Mouse (Mus musculus) CH12.LX (cell line): ENCODE measurements at regions not wholly inside any gene's neighbourhood (a gene's known extent, or its start where the extent isn't known, plus 50 kb on each side); places are given as distances from the start of the nearest gene placed in this dataset.

Experiments used
- DNase-seq: peaks from one replicate; pipeline ENCODE4 v3.0.0-alpha.2; 2013; ENCODE audit errors: extremely low read depth
- H3K27ac ChIP-seq: 2 replicates; pipeline ENCODE4 v1.5.1; 2012; ENCODE audit warnings: low read depth, mild to moderate bottlenecking, control low read depth, moderate library complexity; ENCODE audit not compliant: insufficient read depth
- H3K27me3 ChIP-seq: replicated peaks from 2 replicates; pipeline ENCODE3; 2012; ENCODE audit warnings: inconsistent platforms
- H3K36me3 ChIP-seq, 2 experiments: replicated peaks in 1 of 2; 2 replicates each; pipeline versions ENCODE3 to v1.6.1; 2012; ENCODE audit warnings: inconsistent platforms in 1 of 2, low read length in 1 of 2, mild to moderate bottlenecking in 1 of 2, mixed read lengths in 1 of 2, moderate library complexity in 1 of 2; ENCODE audit not compliant: control insufficient read depth in 1 of 2, insufficient read depth in 1 of 2
- H3K4me1 ChIP-seq, 2 experiments: 2 replicates each; pipeline ENCODE4 v1.6.1; 2012; ENCODE audit warnings: inconsistent platforms in 1 of 2, moderate library complexity in 1 of 2; ENCODE audit not compliant: insufficient read depth in 2 of 2, control insufficient read depth in 1 of 2
- H3K4me2 ChIP-seq: 2 replicates; pipeline ENCODE4 v1.6.1; 2012; ENCODE audit warnings: low read depth, mild to moderate bottlenecking, control low read depth; ENCODE audit not compliant: poor library complexity, insufficient read depth, severe bottlenecking
- H3K4me3 ChIP-seq, 3 experiments: fragments of 150-350 bp in 1 of 3; sonication (generic) in 1 of 3; replicated peaks in 1 of 3; 2 replicates each; pipeline versions ENCODE3 to v1.5.1; 2011 to 2012; ENCODE audit warnings: low read depth in 2 of 3, low read length in 2 of 3, mild to moderate bottlenecking in 2 of 3, moderate library complexity in 2 of 3, control low read depth in 1 of 3, improper control_type of control experiment in 1 of 3, inconsistent platforms in 1 of 3, mixed read lengths in 1 of 3; ENCODE audit not compliant: poor library complexity in 1 of 3
- H3K79me2 ChIP-seq: replicated peaks from 2 replicates; pipeline ENCODE4 v1.6.1; 2012; ENCODE audit warnings: mild to moderate bottlenecking, moderate library complexity; ENCODE audit not compliant: control insufficient read depth, poor library complexity, insufficient read depth, severe bottlenecking; ENCODE audit errors: extremely low read depth
- H3K9ac ChIP-seq: 2 replicates; pipeline ENCODE4 v1.6.1; 2012; ENCODE audit warnings: low read depth, mild to moderate bottlenecking, control low read depth, moderate library complexity; ENCODE audit not compliant: insufficient read depth
- H3K9me3 ChIP-seq: replicated peaks from 2 replicates; pipeline ENCODE3; 2012; ENCODE audit warnings: low read length, inconsistent platforms, mixed read lengths
- BHLHE40 ChIP-seq: IDR thresholded peaks from 2 replicates; pipeline ENCODE4 v1.6.1; 2011; ENCODE audit warnings: mild to moderate bottlenecking, low read depth, low read length, improper control_type of control experiment
- E2F4 ChIP-seq: IDR thresholded peaks from 2 replicates; pipeline ENCODE4 v1.6.1; 2011; ENCODE audit warnings: low read depth, low read length, improper control_type of control experiment; ENCODE audit not compliant: insufficient replicate concordance
- GABPA ChIP-seq: IDR thresholded peaks from 2 replicates; pipeline ENCODE4 v1.6.1; 2012; ENCODE audit warnings: low read depth, low read length, improper control_type of control experiment, inconsistent platforms; ENCODE audit not compliant: insufficient replicate concordance
- JUND ChIP-seq: conservative IDR thresholded peaks from 2 replicates; pipeline ENCODE4 v1.6.1; 2011; ENCODE audit warnings: low read depth, low read length, improper control_type of control experiment
- KAT2A ChIP-seq: IDR thresholded peaks from 2 replicates; pipeline ENCODE4 v1.6.1; 2012; ENCODE audit warnings: low read length, improper control_type of control experiment, inconsistent platforms; ENCODE audit not compliant: insufficient replicate concordance
- MAFK ChIP-seq: IDR thresholded peaks from 2 replicates; pipeline ENCODE4 v1.6.1; 2011; ENCODE audit warnings: low read length, improper control_type of control experiment; ENCODE audit not compliant: insufficient replicate concordance
- MAZ ChIP-seq: IDR thresholded peaks from 2 replicates; pipeline ENCODE4 v1.6.1; 2012; ENCODE audit warnings: low read depth, mild to moderate bottlenecking, inconsistent platforms, low read length, improper control_type of control experiment, moderate library complexity
- MXI1 ChIP-seq: IDR thresholded peaks from 2 replicates; pipeline ENCODE4 v1.6.1; 2011; ENCODE audit warnings: mild to moderate bottlenecking, low read depth, low read length, improper control_type of control experiment
- NELFE ChIP-seq: IDR thresholded peaks from 2 replicates; pipeline ENCODE4 v1.6.1; 2011; ENCODE audit warnings: low read depth, low read length, improper control_type of control experiment
- PAX5 ChIP-seq: IDR thresholded peaks from 2 replicates; pipeline ENCODE4 v1.6.1; 2012; ENCODE audit warnings: low read length, inconsistent platforms, mixed read lengths
- POLR2A ChIP-seq: IDR thresholded peaks from 2 replicates; pipeline ENCODE4 v1.6.1; 2011; ENCODE audit warnings: low read depth, mild to moderate bottlenecking, improper control_type of control experiment, low read length
- POLR2AphosphoS2 ChIP-seq: IDR thresholded peaks from 2 replicates; pipeline ENCODE4 v1.6.1; 2011; ENCODE audit warnings: low read depth, low read length, improper control_type of control experiment
- SIN3A ChIP-seq: IDR thresholded peaks from 2 replicates; pipeline ENCODE4 v1.6.1; 2012; ENCODE audit warnings: low read length, improper control_type of control experiment, inconsistent platforms
- SMC3 ChIP-seq: IDR thresholded peaks from 2 replicates; pipeline ENCODE4 v1.6.1; 2011; ENCODE audit warnings: low read depth, low read length, improper control_type of control experiment
- USF1 ChIP-seq: IDR thresholded peaks from 2 replicates; pipeline ENCODE4 v1.6.1; 2014; ENCODE audit warnings: low read depth, mild to moderate bottlenecking, inconsistent platforms, low read length, improper control_type of control experiment
- dilution Hi-C: fragments of 300-500 bp; cut with MboI; formaldehyde crosslinking; loops from 2 replicates; pipeline ENCODE4 v1.14.3; 2020; ENCODE audit warnings: low sequenced_read_pairs; ENCODE audit not compliant: extremely low pct_unique_long_range_greater_than_20kb, extremely low pct_ligation_motif_present
- in situ Hi-C: fragments of 300-500 bp; cut with MboI; formaldehyde crosslinking; loops from 3 replicates; pipeline ENCODE4 v1.14.3; 2019; ENCODE audit warnings: low sequenced_read_pairs, low pct_ligation_motif_present, low pct_unique_long_range_greater_than_20kb, mixed read lengths

DNA sequence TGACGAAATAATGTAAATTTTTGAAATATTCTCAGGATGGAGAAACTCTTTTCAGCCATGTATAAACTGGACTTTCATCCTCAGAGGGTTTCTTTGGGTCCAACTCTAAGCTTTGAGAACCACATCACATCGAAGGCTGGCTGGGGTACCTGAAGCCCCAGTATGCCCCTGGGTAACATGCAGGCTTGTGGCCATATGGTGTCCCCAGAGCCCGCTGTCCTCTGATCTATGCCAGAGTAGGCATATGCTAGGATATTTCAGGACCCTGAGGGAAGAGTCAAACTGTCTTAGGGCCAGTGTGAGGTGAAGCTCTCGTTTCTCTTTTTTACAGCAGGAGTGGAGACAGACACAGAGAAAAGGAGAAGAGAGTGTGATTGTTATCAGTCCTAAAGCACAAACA is 289.6 kb upstream of the Rnf219 start:
- in situ Hi-C loops (loop anchor here (10.0 to 25.0 kb wide), 2 partner anchors 767 to 1100 kb away; no protein-coding TSS in a partner anchor), dilution Hi-C loops (no loop called here)
- H3K9ac ChIP-seq, result no peak overlapping the region
- no peaks in the 10 kb centered on the region for H3K4me1 ChIP-seq
- no peak for TF ChIP-seq MXI1
- no peak overlapping the region for H3K27ac ChIP-seq
- no peaks in the 10 kb centered on the region for H3K9me3 ChIP-seq
- H3K27me3 ChIP-seq, result no peaks in the 10 kb centered on the region
- no peak for DNase-seq
- no peak overlapping the region for H3K4me2 ChIP-seq
- H3K4me3 ChIP-seq, result no peak overlapping the region
- no peaks in the 10 kb centered on the region for H3K79me2 ChIP-seq
- H3K36me3 ChIP-seq, result no peaks in the 10 kb centered on the region

DNA sequence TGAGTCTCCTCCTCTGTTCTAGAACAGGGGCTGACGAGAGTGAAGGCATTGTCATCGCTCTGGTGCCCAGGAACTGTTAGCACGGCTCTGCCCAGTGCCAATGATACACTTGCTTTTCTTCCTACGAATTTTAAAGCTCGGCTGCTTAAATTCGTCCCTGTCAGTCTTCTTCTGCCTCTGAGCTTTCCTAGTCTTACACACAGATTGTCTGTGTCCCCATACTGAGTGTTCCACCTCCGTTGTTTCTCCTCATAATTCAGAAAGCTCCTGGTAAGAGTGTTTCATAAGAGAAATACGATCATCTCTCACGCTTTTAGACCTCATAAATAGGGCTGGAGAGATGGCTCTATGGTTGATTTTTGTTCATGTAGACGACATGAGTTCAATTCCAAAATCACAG is 282.9 kb upstream of the Rnf219 start:
- dilution Hi-C loops (no loop called here), in situ Hi-C loops (loop anchor here (25.0 kb wide), 1 partner anchor 1093 kb away; no protein-coding TSS in a partner anchor)
- Histone ChIP-seq H3K36me3 (no peaks in the 10 kb centered on the region), H3K9ac (no peak overlapping the region), H3K4me3 (no peak overlapping the region), H3K27me3 (no peaks in the 10 kb centered on the region), H3K79me2 (no peaks in the 10 kb centered on the region), H3K27ac (no peak overlapping the region), H3K4me1 (no peaks in the 10 kb centered on the region), H3K4me2 (no peak overlapping the region), H3K9me3 (no peaks in the 10 kb centered on the region)
- DNase-seq, result no peak
- TF ChIP-seq POLR2A, result no peak
- TF ChIP-seq MAFK, result no peak
- no peak for TF ChIP-seq KAT2A
- TF ChIP-seq NELFE, result no peak
- TF ChIP-seq POLR2AphosphoS2, result no peak
- TF ChIP-seq E2F4, result no peak

DNA sequence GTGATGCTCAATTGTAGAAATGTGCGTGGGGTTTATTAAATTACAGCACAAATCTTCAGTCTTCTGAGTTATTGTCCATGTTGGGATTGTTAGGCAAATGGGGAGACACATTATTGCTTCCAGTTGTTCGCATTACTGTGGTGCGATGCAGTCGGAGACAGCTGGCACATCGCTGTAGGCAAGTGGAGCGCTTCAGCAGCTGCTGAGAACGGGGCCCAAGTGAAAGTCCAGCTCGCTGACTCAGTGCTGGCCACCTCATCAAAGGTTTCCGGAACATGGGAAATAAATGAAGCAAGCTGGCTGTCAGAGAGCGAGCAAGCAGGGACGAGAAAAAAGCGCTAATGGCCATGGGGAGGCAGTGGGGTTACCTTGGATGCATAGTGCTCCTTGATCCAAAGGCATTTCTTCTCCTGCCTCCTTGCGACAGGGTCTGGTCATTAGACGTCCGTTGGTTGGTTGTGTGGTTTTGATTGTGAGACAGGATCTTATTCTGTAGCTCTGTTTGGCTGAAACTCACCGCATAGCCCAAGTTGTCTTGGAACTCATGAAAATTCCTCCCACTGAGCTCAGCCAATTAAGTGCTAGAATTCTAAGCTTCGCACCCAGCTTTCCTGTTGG is 274.0 kb upstream of the Rnf219 start:
- no peak for TF ChIP-seq BHLHE40
- TF ChIP-seq MAFK, result no peak
- no peak for TF ChIP-seq KAT2A
- no peak for TF ChIP-seq MAZ
- TF ChIP-seq GABPA, result no peak
- TF ChIP-seq PAX5, result no peak
- TF ChIP-seq POLR2AphosphoS2, result no peak
- TF ChIP-seq JUND, result no peak
- no peak for TF ChIP-seq SIN3A
- TF ChIP-seq MXI1, result no peak
- TF ChIP-seq NELFE, result no peak
- no peak for TF ChIP-seq SMC3
- TF ChIP-seq USF1, result no peak
- Histone ChIP-seq H3K36me3 (no peaks in the 10 kb centered on the region), H3K4me3 (no peak overlapping the region), H3K27ac (no peak overlapping the region), H3K9ac (no peak overlapping the region), H3K79me2 (no peaks in the 10 kb centered on the region), H3K4me2 (no peak overlapping the region), H3K27me3 (no peaks in the 10 kb centered on the region), H3K4me1 (peaks cover 0 to 3% of the 10 kb centered on the region in 2 experiments; a peak in 2 of 4 replicates), H3K9me3 (no peaks in the 10 kb centered on the region)
- dilution Hi-C loops, result no loop called here
- in situ Hi-C loops, result no loop called here
- no peak for DNase-seq
